Mouse (Mus musculus) intestine, postnatal 0 days (tissue): Measurements from ENCODE around the gene Pik3r4. TPM values are rescaled to one million over a fixed set of nuclear protein-coding genes. Genes with fewer than 3 reads are reported as not detected.

ENCODE experiments used
- ATAC-seq: fragments of 200-750 bp; cut with Nextera tagmentation; 2 replicates; pipeline ENCODE4 v1.8.0; 2017; ENCODE audit warnings: mild to moderate bottlenecking, moderate TSS enrichment, moderate library complexity
- H3K27ac ChIP-seq: fragments of 300-500 bp; sonication (generic); 2 replicates; pipeline ENCODE4 v1.5.1; 2014; ENCODE audit warnings: mild to moderate bottlenecking, low read depth, low read length, moderate library complexity
- H3K27me3 ChIP-seq: fragments of 300-500 bp; sonication (generic); replicated peaks from 2 replicates; pipeline ENCODE4 v1.6.1; 2014; ENCODE audit warnings: low read length, mixed read lengths; ENCODE audit not compliant: control insufficient read depth, insufficient read depth
- H3K36me3 ChIP-seq: fragments of 300-500 bp; sonication (generic); 2 replicates; pipeline ENCODE4 v1.6.1; 2014; ENCODE audit warnings: mild to moderate bottlenecking, moderate library complexity; ENCODE audit not compliant: control insufficient read depth, insufficient read depth
- H3K4me1 ChIP-seq: fragments of 300-500 bp; sonication (generic); replicated peaks from 2 replicates; pipeline ENCODE4 v1.6.1; 2014; ENCODE audit warnings: antibody characterized with exemption, low read length, mixed read lengths; ENCODE audit not compliant: control insufficient read depth, insufficient read depth
- H3K4me2 ChIP-seq: fragments of 300-500 bp; sonication (generic); replicated peaks from 2 replicates; pipeline ENCODE4 v1.6.1; 2014; ENCODE audit warnings: low read depth, mild to moderate bottlenecking, moderate library complexity
- H3K4me3 ChIP-seq: fragments of 300-500 bp; sonication (generic); 2 replicates; pipeline ENCODE4 v1.5.1; 2014; ENCODE audit warnings: low read depth, low read length
- H3K9ac ChIP-seq: fragments of 300-500 bp; sonication (generic); 2 replicates; pipeline ENCODE4 v1.6.1; 2014; ENCODE audit warnings: mild to moderate bottlenecking, low read depth, low read length
- H3K9me3 ChIP-seq: fragments of 300-500 bp; sonication (generic); 2 replicates; pipeline ENCODE4 v1.6.1; 2016; ENCODE audit warnings: mixed run types; ENCODE audit not compliant: control insufficient read depth
- CTCF ChIP-seq: sonication (generic); IDR thresholded peaks from 2 replicates; pipeline ENCODE4 v1.5.1; 2016; ENCODE audit warnings: low read depth, mild to moderate bottlenecking, control low read depth, antibody characterized with exemption, moderate library complexity
- WGBS: fragments of 180-500 bp; shearing (Covaris S2); extraction: QIAGEN DNeasy Blood & Tissue Kit; methylation state at CpG from one replicate; pipeline ENCODE4 v1.1.7; 2014; 5-methylcytosine and 5-hydroxymethylcytosine counted together
- polyA plus RNA-seq: library from polyadenylated mRNA; unstranded; fragments of >200 nt; fragmentation: Nextera tagmentation; extraction: Ambion mirVana; gene quantifications from 2 replicates; pipeline ENCODE4 v1.2.1, GENCODE M21; 2015

Gene Pik3r4
- polyA plus RNA-seq, 1 experiment from 2014 or later = 8.9 TPM

GRCm38 (mm10) chr9:105693854-105694253, 51.1 kb downstream of the Pik3r4 start:
- Histone ChIP-seq H3K36me3 (no peaks in the 10 kb centered on the region), H3K9ac (no peak overlapping the region), H3K27ac (no peak overlapping the region), H3K4me1 (no peaks in the 10 kb centered on the region), H3K4me3 (no peak overlapping the region), H3K9me3 (no peaks in the 10 kb centered on the region), H3K4me2 (no peak overlapping the region), H3K27me3 (0 out of 2 replicates have a peak, but pooled peaks cover under 1% of the 10 kb centered on the region)
- WGBS = 6% methylated on average over 5 of the region's 5 CpGs
- TF ChIP-seq CTCF = peak; percentile 93
- ATAC-seq = 0 out of 2 replicates have a peak, but pooled peaks have one; percentile 31

- WGBS = 75% methylated on average over 7 of the region's 7 CpGs
Observed at GRCm38 (mm10) chr9:105696818-105697564, 54.2 kb downstream of the Pik3r4 start.

GRCm38 (mm10) chr9:105697764-105698396, 55.1 kb downstream of the Pik3r4 start:
- 0 out of 2 replicates have a peak, but pooled peaks cover 4% of the 10 kb centered on the region for H3K27me3 ChIP-seq
- no peak overlapping the region for H3K9ac ChIP-seq
- H3K4me1 ChIP-seq = no peaks in the 10 kb centered on the region
- no peak overlapping the region for H3K27ac ChIP-seq
- 30% methylated on average over 9 of the region's 9 CpGs for WGBS
- no peak overlapping the region for H3K4me2 ChIP-seq
- no peak for ATAC-seq
- no peaks in the 10 kb centered on the region for H3K9me3 ChIP-seq
- no peaks in the 10 kb centered on the region for H3K36me3 ChIP-seq
- TF ChIP-seq CTCF = no peak
- H3K4me3 ChIP-seq = no peak overlapping the region

More at GRCm38 (mm10) chr9:105696818-105697564, 54.2 kb downstream of the Pik3r4 start:
- H3K27ac ChIP-seq = no peak overlapping the region
- H3K27me3 ChIP-seq = 0 out of 2 replicates have a peak, but pooled peaks cover 4% of the 10 kb centered on the region
- no peaks in the 10 kb centered on the region for H3K4me1 ChIP-seq
- H3K9ac ChIP-seq = no peak overlapping the region
- H3K4me3 ChIP-seq = no peak overlapping the region
- H3K4me2 ChIP-seq = no peak overlapping the region
- H3K36me3 ChIP-seq = no peaks in the 10 kb centered on the region
- H3K9me3 ChIP-seq = no peaks in the 10 kb centered on the region
- ATAC-seq = no peak
- no peak for TF ChIP-seq CTCF

- WGBS = 68% methylated on average over 6 of the region's 6 CpGs
- ATAC-seq = no peak
- 0 out of 2 replicates have a peak, but pooled peaks cover 4% of the 10 kb centered on the region for H3K27me3 ChIP-seq
- H3K27ac ChIP-seq = no peak overlapping the region
- no peak for TF ChIP-seq CTCF
- no peak overlapping the region for H3K4me2 ChIP-seq
- H3K4me1 ChIP-seq = no peaks in the 10 kb centered on the region
- no peak overlapping the region for H3K4me3 ChIP-seq
- H3K9ac ChIP-seq = no peak overlapping the region
- H3K36me3 ChIP-seq = no peaks in the 10 kb centered on the region
- H3K9me3 ChIP-seq = no peaks in the 10 kb centered on the region
Observed at GRCm38 (mm10) chr9:105700702-105701101, 57.9 kb downstream of the Pik3r4 start.

- H3K27ac ChIP-seq = no peak overlapping the region
- no peak overlapping the region for H3K4me3 ChIP-seq
- H3K36me3 ChIP-seq = no peaks in the 10 kb centered on the region
- no peak overlapping the region for H3K4me2 ChIP-seq
- WGBS = 73% methylated on average over 9 of the region's 9 CpGs
- no peak for ATAC-seq
- TF ChIP-seq CTCF = no peak
- H3K9me3 ChIP-seq = no peaks in the 10 kb centered on the region
- no peak overlapping the region for H3K9ac ChIP-seq
- H3K4me1 ChIP-seq = no peaks in the 10 kb centered on the region
- H3K27me3 ChIP-seq = 0 out of 2 replicates have a peak, but pooled peaks cover 4% of the 10 kb centered on the region
Observed at GRCm38 (mm10) chr9:105701966-105702365, 59.2 kb downstream of the Pik3r4 start.

GRCm38 (mm10) chr9:105704226-105704932, 61.6 kb downstream of the Pik3r4 start:
- no peak overlapping the region for H3K4me2 ChIP-seq
- no peaks in the 10 kb centered on the region for H3K36me3 ChIP-seq
- no peak overlapping the region for H3K4me3 ChIP-seq
- H3K9me3 ChIP-seq = no peaks in the 10 kb centered on the region
- no peak overlapping the region for H3K9ac ChIP-seq
- ATAC-seq = no peak
- H3K4me1 ChIP-seq = no peaks in the 10 kb centered on the region
- no peak overlapping the region for H3K27ac ChIP-seq
- no peaks in the 10 kb centered on the region for H3K27me3 ChIP-seq
- TF ChIP-seq CTCF = no peak
- WGBS = 88% methylated on average over 16 of the region's 16 CpGs
